Mouse (Mus musculus) spleen, adult 2 months (tissue): Measurements from ENCODE around the gene Zfp354b. TPM values are rescaled to one million over a fixed set of nuclear protein-coding genes. Genes with fewer than 3 reads are reported as not detected.

Experiments
- DNase-seq, 2 experiments: peaks; one replicate each; pipeline versions ENCODE4 v3.0.0 to v3.0.0-alpha.2; 2012 to 2021; ENCODE audit warnings: low spot score in 2 of 2, low read depth in 1 of 2
- H3K27ac ChIP-seq: fragments of 200-500 bp; 2 replicates; pipeline ENCODE4 v1.5.1; 2012; ENCODE audit warnings: low read length, inconsistent platforms; ENCODE audit not compliant: insufficient read depth
- H3K27me3 ChIP-seq: fragments of 200-500 bp; 2 replicates; pipeline ENCODE4 v1.6.1; 2012; ENCODE audit warnings: mild to moderate bottlenecking, moderate library complexity, low read length, inconsistent platforms; ENCODE audit not compliant: control insufficient read depth, insufficient read depth
- H3K36me3 ChIP-seq: fragments of 200-500 bp; 2 replicates; pipeline ENCODE4 v1.6.1; 2012; ENCODE audit warnings: mild to moderate bottlenecking, low read length, inconsistent platforms; ENCODE audit not compliant: control insufficient read depth, insufficient read depth
- H3K4me1 ChIP-seq: fragments of 200-500 bp; 2 replicates; pipeline ENCODE4 v1.6.1; 2011; ENCODE audit warnings: inconsistent platforms; ENCODE audit not compliant: control insufficient read depth, insufficient read depth, insufficient read length
- H3K4me3 ChIP-seq: fragments of 200-500 bp; 2 replicates; pipeline ENCODE4 v1.5.1; 2011; ENCODE audit warnings: mild to moderate bottlenecking, inconsistent platforms; ENCODE audit not compliant: insufficient read depth, insufficient read length; ENCODE audit errors: extremely low read depth
- CTCF ChIP-seq: fragments of 200-500 bp; IDR thresholded peaks from 2 replicates; pipeline ENCODE4 v1.5.1; 2011; ENCODE audit warnings: mild to moderate bottlenecking, inconsistent platforms; ENCODE audit not compliant: insufficient read depth, insufficient read length, insufficient replicate concordance; ENCODE audit errors: extremely low read depth
- POLR2A ChIP-seq: fragments of 200-500 bp; IDR thresholded peaks from 2 replicates; pipeline ENCODE4 v1.6.1; 2011; ENCODE audit warnings: low read depth, low read length, inconsistent platforms
- WGBS: fragments of 180-500 bp; shearing (Covaris S2); methylation state at CpG from one replicate; pipeline ENCODE4 v1.1.7; 2018; 5-methylcytosine and 5-hydroxymethylcytosine counted together
- polyA plus RNA-seq: library from polyadenylated mRNA; depleted of rRNA; stranded (reverse); fragments of >200 nt; gene quantifications from 2 replicates; pipeline ENCODE4 v1.2.3, GENCODE M21; 2012

Zfp354b gene
- polyA plus RNA-seq, 1 experiment = not detected

- H3K27me3 ChIP-seq = no peaks in the 10 kb centered on the region
- H3K27ac ChIP-seq = no peak overlapping the region
- TF ChIP-seq CTCF (no peak), POLR2A (no peak)
- no peaks in the 10 kb centered on the region for H3K36me3 ChIP-seq
- WGBS = 91% methylated on average over 3 of the region's 3 CpGs
- no peak overlapping the region for H3K4me3 ChIP-seq
- no peak for DNase-seq
- H3K4me1 ChIP-seq = no peaks in the 10 kb centered on the region
Measured at GRCm38 (mm10) chr11:50914461-50914860, 17.0 kb downstream of the Zfp354b start.

GRCm38 (mm10) chr11:50913301-50913700, 18.1 kb downstream of the Zfp354b start:
- Histone ChIP-seq H3K4me1 (no peaks in the 10 kb centered on the region), H3K4me3 (no peak overlapping the region), H3K27ac (no peak overlapping the region), H3K36me3 (peaks cover 2% of the 10 kb centered on the region; the same call in 1 of the 2 replicates), H3K27me3 (no peaks in the 10 kb centered on the region)
- WGBS = 89% methylated on average over 1 of the region's 1 CpGs
- TF ChIP-seq POLR2A (no peak), CTCF (no peak)
- no peak for DNase-seq

GRCm38 (mm10) chr11:50908136-50908535, 23.3 kb downstream of the Zfp354b start:
- peaks cover 9% of the 10 kb centered on the region; the same call in 1 of the 2 replicates for H3K36me3 ChIP-seq
- DNase-seq = no peak
- H3K27ac ChIP-seq = no peak overlapping the region
- H3K4me3 ChIP-seq = no peak overlapping the region
- no peak for TF ChIP-seq POLR2A
- TF ChIP-seq CTCF = no peak
- no peaks in the 10 kb centered on the region for H3K27me3 ChIP-seq
- H3K4me1 ChIP-seq = no peaks in the 10 kb centered on the region
- WGBS = 92% methylated on average over 5 of the region's 5 CpGs

- Histone ChIP-seq H3K27me3 (no peaks in the 10 kb centered on the region), H3K27ac (no peak overlapping the region), H3K4me3 (no peak overlapping the region), H3K36me3 (no peaks in the 10 kb centered on the region; the same call in 1 of the 2 replicates), H3K4me1 (no peaks in the 10 kb centered on the region)
- TF ChIP-seq CTCF (no peak), POLR2A (no peak)
- WGBS = 72% methylated on average over 1 of the region's 1 CpGs
- no peak for DNase-seq
Measured at GRCm38 (mm10) chr11:50897359-50897758, 34.1 kb downstream of the Zfp354b start.

GRCm38 (mm10) chr11:50892441-50892840, 39.0 kb downstream of the Zfp354b start:
- 38% methylated on average over 2 of the region's 2 CpGs for WGBS
- H3K36me3 ChIP-seq = no peaks in the 10 kb centered on the region
- DNase-seq = no peak
- H3K4me3 ChIP-seq = no peak overlapping the region
- H3K4me1 ChIP-seq = no peaks in the 10 kb centered on the region
- no peaks in the 10 kb centered on the region for H3K27me3 ChIP-seq
- TF ChIP-seq CTCF (no peak), POLR2A (no peak)
- H3K27ac ChIP-seq = no peak overlapping the region

GRCm38 (mm10) chr11:50887390-50888128, 43.9 kb downstream of the Zfp354b start, which contains the start of gene Zfp454:
Zfp454 (minus strand) TSS chr11:50887651.
- peak in 1 of 2 experiments; percentile 44 for DNase-seq
- TF ChIP-seq CTCF = no peak
- WGBS = 13% methylated on average over 26 of the region's 26 CpGs
- no peaks in the 10 kb centered on the region for H3K36me3 ChIP-seq
- H3K4me3 ChIP-seq = peak within 1 kb of the TSS; percentile 21; the same call in 1 of the 2 replicates
- no peak within 1 kb of the TSS for H3K27ac ChIP-seq
- no peaks in the 10 kb centered on the region for H3K4me1 ChIP-seq
- H3K27me3 ChIP-seq = no peaks in the 10 kb centered on the region; the same call in 1 of the 2 replicates

GRCm38 (mm10) chr11:50886933-50887293, 44.5 kb downstream of the Zfp354b start:
- 40% methylated on average over 10 of the region's 10 CpGs for WGBS
- Histone ChIP-seq H3K4me1 (no peaks in the 10 kb centered on the region), H3K36me3 (no peaks in the 10 kb centered on the region), H3K4me3 (no peak overlapping the region), H3K27ac (no peak overlapping the region), H3K27me3 (no peaks in the 10 kb centered on the region; the same call in 1 of the 2 replicates)
- TF ChIP-seq CTCF (no peak), POLR2A (no peak)
- DNase-seq = no peak
